Mouse (Mus musculus): ENCODE measurements at regions not wholly inside any gene's neighbourhood (a gene's known extent, or its start where the extent isn't known, plus 50 kb on each side); places are given as distances from the start of the nearest gene placed in this dataset.
A peak's percentile ranks its signal among the peaks of the same experiment; 100 is the strongest.

- no peak overlapping the region for H3K4me3 ChIP-seq
- no peak for TF ChIP-seq CTCF (IDR thresholded peaks at IDR 0.05)
- intact Hi-C loops (cut with DNase I) = no loop called here
- no peak overlapping the region for H3K27ac ChIP-seq
- DNase-seq = no peak
Measured at GRCm38 (mm10) chr15:7676970-7677369, 133.7 kb upstream of the Gdnf start.

GRCm38 (mm10) chr15:7678711-7679110 lies 131.9 kb upstream of the Gdnf start:
- intact Hi-C loops (cut with DNase I) = no loop called here
- TF ChIP-seq CTCF (IDR thresholded peaks at IDR 0.05) = no peak
- Histone ChIP-seq H3K4me3 (no peak overlapping the region), H3K27ac (no peak overlapping the region)
- DNase-seq = no peak

GRCm38 (mm10) chr15:7681011-7681410 lies 129.6 kb upstream of the Gdnf start:
- Histone ChIP-seq H3K4me3 (no peak overlapping the region), H3K27ac (no peak overlapping the region)
- no peak for DNase-seq
- intact Hi-C loops (cut with DNase I) = no loop called here
- TF ChIP-seq CTCF (IDR thresholded peaks at IDR 0.05) = no peak

- no peak for TF ChIP-seq CTCF (IDR thresholded peaks at IDR 0.05)
- DNase-seq = no peak
- H3K4me3 ChIP-seq = no peak overlapping the region
- intact Hi-C loops (cut with DNase I) = no loop called here
- H3K27ac ChIP-seq = no peak overlapping the region
Measured at GRCm38 (mm10) chr15:7683235-7683974, 127.2 kb upstream of the Gdnf start.

GRCm38 (mm10) chr15:7691251-7691650 lies 119.4 kb upstream of the Gdnf start:
- DNase-seq = no peak
- no peak overlapping the region for H3K27ac ChIP-seq
- TF ChIP-seq CTCF (IDR thresholded peaks at IDR 0.05) = no peak
- intact Hi-C loops (cut with DNase I) = no loop called here
- no peak overlapping the region for H3K4me3 ChIP-seq

- TF ChIP-seq CTCF (IDR thresholded peaks at IDR 0.05) = no peak
- DNase-seq = no peak
- Histone ChIP-seq H3K27ac (no peak overlapping the region), H3K4me3 (no peak overlapping the region)
- intact Hi-C loops (cut with DNase I) = no loop called here
Measured at GRCm38 (mm10) chr15:7692096-7692495, 118.5 kb upstream of the Gdnf start.

GRCm38 (mm10) chr15:7694037-7694436 lies 116.6 kb upstream of the Gdnf start:
- Histone ChIP-seq H3K4me3 (no peak overlapping the region), H3K27ac (no peak overlapping the region)
- intact Hi-C loops (cut with DNase I) = no loop called here
- no peak for TF ChIP-seq CTCF (IDR thresholded peaks at IDR 0.05)
- no peak for DNase-seq

GRCm38 (mm10) chr15:7697724-7698123 lies 112.9 kb upstream of the Gdnf start:
- no peak for TF ChIP-seq CTCF (IDR thresholded peaks at IDR 0.05)
- Histone ChIP-seq H3K4me3 (no peak overlapping the region), H3K27ac (no peak overlapping the region)
- no peak for DNase-seq
- intact Hi-C loops (cut with DNase I) = no loop called here

GRCm38 (mm10) chr15:7708836-7709235 lies 101.8 kb upstream of the Gdnf start:
- no peak overlapping the region for H3K4me3 ChIP-seq
- H3K27ac ChIP-seq = no peak overlapping the region
- TF ChIP-seq CTCF (IDR thresholded peaks at IDR 0.05) = no peak
- no peak for DNase-seq
- intact Hi-C loops (cut with DNase I) = no loop called here

- intact Hi-C loops (cut with DNase I) = no loop called here
- no peak for DNase-seq
- Histone ChIP-seq H3K4me3 (no peak overlapping the region), H3K27ac (no peak overlapping the region)
- 0 out of 2 replicates have a peak, but pooled peaks have one; percentile 4 for TF ChIP-seq CTCF (IDR thresholded peaks at IDR 0.05)
Measured at GRCm38 (mm10) chr15:7714641-7715040, 96.0 kb upstream of the Gdnf start.

- Histone ChIP-seq H3K27ac (no peak overlapping the region), H3K4me3 (no peak overlapping the region)
- no peak for DNase-seq
- intact Hi-C loops (cut with DNase I) = no loop called here
- TF ChIP-seq CTCF (IDR thresholded peaks at IDR 0.05) = no peak
Measured at GRCm38 (mm10) chr15:7716188-7716587, 94.5 kb upstream of the Gdnf start.

- DNase-seq = no peak
- Histone ChIP-seq H3K27ac (no peak overlapping the region), H3K4me3 (no peak overlapping the region)
- no peak for TF ChIP-seq CTCF (IDR thresholded peaks at IDR 0.05)
- intact Hi-C loops (cut with DNase I) = no loop called here
Measured at GRCm38 (mm10) chr15:7723202-7723721, 87.4 kb upstream of the Gdnf start.

- intact Hi-C loops (cut with DNase I) = no loop called here
- Histone ChIP-seq H3K27ac (no peak overlapping the region), H3K4me3 (no peak overlapping the region)
- DNase-seq = no peak
- TF ChIP-seq CTCF (IDR thresholded peaks at IDR 0.05) = no peak
Measured at GRCm38 (mm10) chr15:7723770-7724169, 86.9 kb upstream of the Gdnf start.

- DNase-seq = no peak
- TF ChIP-seq CTCF (IDR thresholded peaks at IDR 0.05) = no peak
- Histone ChIP-seq H3K4me3 (no peak overlapping the region), H3K27ac (no peak overlapping the region)
- intact Hi-C loops (cut with DNase I) = no loop called here
Measured at GRCm38 (mm10) chr15:7725505-7725904, 85.1 kb upstream of the Gdnf start.
